Mouse (Mus musculus) hindbrain, postnatal 0 days (tissue): ENCODE data around the gene Olfr434. TPM values are rescaled to one million over a fixed set of nuclear protein-coding genes. Genes with fewer than 3 reads are reported as not detected.
"Not testable (repeated sequence)": the region's sequence is repeated elsewhere in the genome, so short reads cannot be mapped to it uniquely, and the experiment has no call there.

ENCODE experiments used
- ATAC-seq: fragments of 200-750 bp; cut with Nextera tagmentation; 2 replicates; pipeline ENCODE4 v1.8.0; 2017; ENCODE audit warnings: mild to moderate bottlenecking, moderate TSS enrichment, moderate library complexity
- DNase-seq: peaks from one replicate; pipeline ENCODE4 v3.0.0-alpha.2; 2015; ENCODE audit warnings: low spot score
- H3K27ac ChIP-seq: fragments of 300-500 bp; sonication (generic); 2 replicates; pipeline ENCODE4 v1.5.1; 2014; ENCODE audit warnings: mild to moderate bottlenecking
- H3K27me3 ChIP-seq: fragments of 300-500 bp; sonication (generic); 2 replicates; pipeline ENCODE4 v1.6.1; 2014; ENCODE audit warnings: low read length, mixed read lengths; ENCODE audit not compliant: insufficient read depth
- H3K36me3 ChIP-seq: fragments of 300-500 bp; sonication (generic); 2 replicates; pipeline ENCODE4 v1.6.1; 2014; ENCODE audit warnings: low read length, mixed read lengths; ENCODE audit not compliant: insufficient read depth
- H3K4me1 ChIP-seq: fragments of 300-500 bp; sonication (generic); 2 replicates; pipeline ENCODE4 v1.6.1; 2014; ENCODE audit warnings: antibody characterized with exemption, low read length, mixed read lengths; ENCODE audit not compliant: insufficient read depth
- H3K4me2 ChIP-seq: fragments of 300-500 bp; sonication (generic); 2 replicates; pipeline ENCODE4 v1.6.1; 2014; ENCODE audit warnings: low read depth, mild to moderate bottlenecking, low read length, moderate library complexity, mixed read lengths
- H3K4me3 ChIP-seq: fragments of 300-500 bp; sonication (generic); 2 replicates; pipeline ENCODE4 v1.5.1; 2014; ENCODE audit warnings: low read length
- H3K9ac ChIP-seq: fragments of 300-500 bp; sonication (generic); replicated peaks from 2 replicates; pipeline ENCODE4 v1.6.1; 2014; ENCODE audit warnings: mild to moderate bottlenecking, low read length, moderate library complexity, mixed read lengths
- H3K9me3 ChIP-seq: fragments of 300-500 bp; sonication (generic); 2 replicates; pipeline ENCODE4 v1.6.1; 2016; ENCODE audit warnings: low read length, mixed read lengths
- CTCF ChIP-seq: IDR thresholded peaks from 2 replicates; pipeline ENCODE4 v1.5.1; 2016; ENCODE audit warnings: antibody characterized with exemption, control low read depth, low read depth
- WGBS: fragments of 180-500 bp; shearing (Covaris S2); extraction: QIAGEN DNeasy Blood & Tissue Kit; methylation state at CpG from one replicate; pipeline ENCODE4 v1.1.7; 2014; 5-methylcytosine and 5-hydroxymethylcytosine counted together
- polyA plus RNA-seq: library from polyadenylated mRNA; unstranded; fragments of >200 nt; fragmentation: Nextera tagmentation; extraction: Ambion mirVana; gene quantifications from 2 replicates; pipeline ENCODE4 v1.2.1, GENCODE M21; 2015
- total RNA-seq: library from RNA; depleted of rRNA; stranded (reverse); fragments of >200 nt; gene quantifications from 2 replicates; pipeline ENCODE4 v1.2.3, GENCODE M21; 2014

Gene Olfr434
- total and polyA plus RNA-seq, 2 experiments from 2014 or later: not detected

- Histone ChIP-seq H3K4me1 (no peaks in the 10 kb centered on the region), H3K36me3 (no peaks in the 10 kb centered on the region), H3K4me3 (no peak overlapping the region), H3K27ac (no peak overlapping the region), H3K9me3 (no peaks in the 10 kb centered on the region), H3K9ac (no peak overlapping the region), H3K27me3 (no peaks in the 10 kb centered on the region), H3K4me2 (no peak overlapping the region)
- ATAC-seq: no peak
- 81% methylated on average over 3 of the region's 3 CpGs for WGBS
- DNase-seq: no peak
- TF ChIP-seq CTCF: no peak
These were observed 14.7 kb upstream of the Olfr434 start for GRCm38 (mm10) chr6:43198094-43198493.

DNA sequence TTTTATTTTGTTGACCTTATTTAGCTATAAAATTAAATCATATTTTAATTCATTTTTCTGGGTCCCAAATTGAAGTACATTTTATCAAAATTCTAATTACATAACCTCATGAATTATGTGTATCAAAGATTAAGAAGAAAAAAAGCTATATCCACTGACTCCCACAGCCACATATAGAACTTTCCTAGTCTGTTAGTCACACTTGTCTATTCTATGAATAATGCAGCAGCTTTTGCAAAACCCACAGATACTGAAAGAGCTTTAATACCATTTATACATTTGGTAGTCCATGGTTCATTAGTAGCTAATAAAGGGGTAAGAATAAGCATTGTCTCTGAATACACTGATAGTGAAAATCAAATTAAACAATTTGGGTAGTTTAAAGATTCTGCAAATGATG lies 10.0 kb upstream of the Olfr434 start:
- H3K4me1 ChIP-seq: no peaks in the 10 kb centered on the region
- H3K9me3 ChIP-seq: no peaks in the 10 kb centered on the region
- no peak for DNase-seq
- no peak for ATAC-seq
- H3K27me3 ChIP-seq: no peaks in the 10 kb centered on the region
- no peak overlapping the region for H3K9ac ChIP-seq
- H3K4me3 ChIP-seq: no peak overlapping the region
- no peak for TF ChIP-seq CTCF
- no peak overlapping the region for H3K27ac ChIP-seq
- H3K4me2 ChIP-seq: no peak overlapping the region
- H3K36me3 ChIP-seq: no peaks in the 10 kb centered on the region

GRCm38 (mm10) chr6:43205355-43205754 lies 7.5 kb upstream of the Olfr434 start:
- no peak for DNase-seq

DNA sequence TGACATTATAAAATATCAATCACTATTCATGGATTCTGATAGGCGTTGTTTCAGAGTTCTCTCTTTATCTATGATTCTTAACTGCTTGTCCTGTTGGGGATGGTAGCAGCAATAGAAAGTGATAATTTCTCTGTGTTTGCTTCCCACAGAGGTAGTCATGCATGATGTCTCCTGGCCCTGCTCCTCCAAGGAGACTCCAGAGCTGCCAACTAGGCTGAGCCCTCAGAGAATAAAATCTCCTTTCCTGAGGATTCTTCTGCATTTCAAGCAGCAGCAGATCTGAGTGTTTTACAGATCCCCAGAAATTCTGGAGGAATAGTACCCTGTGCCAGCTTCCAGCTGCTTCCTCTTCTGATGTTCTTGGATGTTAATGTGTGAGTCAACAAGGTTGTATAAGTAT lies 18.4 kb downstream of the Olfr434 start, which contains the start of gene Olfr47:
Gene Olfr47 (plus strand): TSS at position 275 of the 400 bp plus-strand sequence.
- H3K4me3 ChIP-seq, H3K4me1 ChIP-seq, DNase-seq, H3K27me3 ChIP-seq, H3K9me3 ChIP-seq, H3K36me3 ChIP-seq, ATAC-seq, H3K4me2 ChIP-seq, H3K9ac ChIP-seq, H3K27ac ChIP-seq: not testable (repeated sequence)
- 89% methylated on average over 1 of the region's 1 CpGs for WGBS

More at GRCm38 (mm10) chr6:43205355-43205754, 7.5 kb upstream of the Olfr434 start:
- H3K9me3 ChIP-seq: no peaks in the 10 kb centered on the region
- H3K4me3 ChIP-seq: no peak overlapping the region
- H3K4me1 ChIP-seq: no peaks in the 10 kb centered on the region
- 40% methylated on average over 2 of the region's 2 CpGs for WGBS
- TF ChIP-seq CTCF: no peak
- ATAC-seq: no peak
- no peak overlapping the region for H3K9ac ChIP-seq
- no peak overlapping the region for H3K27ac ChIP-seq
- H3K27me3 ChIP-seq: no peaks in the 10 kb centered on the region
- H3K4me2 ChIP-seq: no peak overlapping the region
- no peaks in the 10 kb centered on the region for H3K36me3 ChIP-seq

GRCm38 (mm10) chr6:43242061-43242460 lies 29.2 kb downstream of the Olfr434 start:
- Histone ChIP-seq H3K36me3 (no peaks in the 10 kb centered on the region), H3K4me3 (no peak overlapping the region), H3K27ac (no peak overlapping the region), H3K9ac (no peak overlapping the region), H3K4me1 (no peaks in the 10 kb centered on the region), H3K4me2 (no peak overlapping the region), H3K9me3 (no peaks in the 10 kb centered on the region), H3K27me3 (no peaks in the 10 kb centered on the region)
- TF ChIP-seq CTCF: peak; percentile 54
- DNase-seq: peak; percentile 22
- no peak for ATAC-seq
- WGBS: 26% methylated on average over 4 of the region's 4 CpGs

- Histone ChIP-seq H3K4me1 (no peaks in the 10 kb centered on the region), H3K4me3 (no peak overlapping the region), H3K4me2 (no peak overlapping the region), H3K27me3 (no peaks in the 10 kb centered on the region), H3K9ac (no peak overlapping the region), H3K36me3 (no peaks in the 10 kb centered on the region), H3K9me3 (no peaks in the 10 kb centered on the region), H3K27ac (no peak overlapping the region)
- WGBS: 78% methylated on average over 3 of the region's 3 CpGs
- ATAC-seq (no peak), DNase-seq (no peak)
- TF ChIP-seq CTCF: no peak
These were observed 34.6 kb downstream of the Olfr434 start for GRCm38 (mm10) chr6:43247396-43247795.

GRCm38 (mm10) chr6:43252994-43253393 lies 40.2 kb downstream of the Olfr434 start:
- Histone ChIP-seq H3K4me3 (no peak overlapping the region), H3K9ac (no peak overlapping the region), H3K4me1 (no peaks in the 10 kb centered on the region), H3K9me3 (no peaks in the 10 kb centered on the region), H3K27ac (no peak overlapping the region), H3K4me2 (no peak overlapping the region), H3K27me3 (no peaks in the 10 kb centered on the region), H3K36me3 (no peaks in the 10 kb centered on the region)
- ATAC-seq: no peak
- DNase-seq: no peak
- 90% methylated on average over 1 of the region's 1 CpGs for WGBS
- TF ChIP-seq CTCF: no peak
